Mouse (Mus musculus) forebrain, embryonic 11.5 days (tissue): ENCODE results near the gene Frmd4a. TPM values are rescaled to one million over a fixed set of nuclear protein-coding genes. Genes with fewer than 3 reads are reported as not detected.

Experiments
- ATAC-seq: fragments of 200-750 bp; cut with Nextera tagmentation; replicated peaks from 2 replicates; pipeline ENCODE4 v1.8.0; 2017; ENCODE audit warnings: moderate TSS enrichment; ENCODE audit not compliant: low FRiP score
- DNase-seq: peaks from one replicate; pipeline ENCODE4 v3.0.0-alpha.2; 2017; ENCODE audit warnings: low spot score
- H3K27ac ChIP-seq: fragments of 300-500 bp; sonication (generic); 2 replicates; pipeline ENCODE4 v1.5.1; 2014; ENCODE audit warnings: low read depth, low read length
- H3K27me3 ChIP-seq: fragments of 300-500 bp; sonication (generic); 2 replicates; pipeline ENCODE4 v1.6.1; 2014; ENCODE audit warnings: mild to moderate bottlenecking, low read length, mixed read lengths; ENCODE audit not compliant: control insufficient read depth, insufficient read depth
- H3K36me3 ChIP-seq: fragments of 300-500 bp; sonication (generic); 2 replicates; pipeline ENCODE4 v1.6.1; 2014; ENCODE audit warnings: mild to moderate bottlenecking, low read length, moderate library complexity, mixed read lengths; ENCODE audit not compliant: control insufficient read depth, insufficient read depth
- H3K4me1 ChIP-seq: fragments of 300-500 bp; sonication (generic); replicated peaks from 2 replicates; pipeline ENCODE4 v1.6.1; 2014; ENCODE audit warnings: low read length, mixed read lengths; ENCODE audit not compliant: control insufficient read depth, insufficient read depth
- H3K4me2 ChIP-seq: fragments of 300-500 bp; sonication (generic); 2 replicates; pipeline ENCODE4 v1.6.1; 2014; ENCODE audit warnings: low read depth, mild to moderate bottlenecking, low read length, moderate library complexity, mixed read lengths; ENCODE audit not compliant: severe bottlenecking
- H3K4me3 ChIP-seq: fragments of 300-500 bp; sonication (generic); 2 replicates; pipeline ENCODE4 v1.5.1; 2014; ENCODE audit warnings: low read depth, low read length
- H3K9ac ChIP-seq: fragments of 300-500 bp; sonication (generic); 2 replicates; pipeline ENCODE4 v1.6.1; 2014; ENCODE audit warnings: low read length
- H3K9me3 ChIP-seq: fragments of 300-500 bp; sonication (generic); 2 replicates; pipeline ENCODE4 v1.6.1; 2016; ENCODE audit warnings: low read length, mixed read lengths; ENCODE audit not compliant: control insufficient read depth
- WGBS: fragments of 180-500 bp; shearing (Covaris S2); extraction: QIAGEN DNeasy Blood & Tissue Kit; methylation state at CpG from one replicate; pipeline ENCODE4 v1.1.7; 2014; 5-methylcytosine and 5-hydroxymethylcytosine counted together
- polyA plus RNA-seq: library from polyadenylated mRNA; unstranded; fragments of >200 nt; fragmentation: Nextera tagmentation; extraction: Ambion mirVana; gene quantifications from 2 replicates; pipeline ENCODE4 v1.2.1, GENCODE M21; 2014

Frmd4a gene
- polyA plus RNA-seq, 1 experiment from 2014 or later, result 50.3 TPM

DNA sequence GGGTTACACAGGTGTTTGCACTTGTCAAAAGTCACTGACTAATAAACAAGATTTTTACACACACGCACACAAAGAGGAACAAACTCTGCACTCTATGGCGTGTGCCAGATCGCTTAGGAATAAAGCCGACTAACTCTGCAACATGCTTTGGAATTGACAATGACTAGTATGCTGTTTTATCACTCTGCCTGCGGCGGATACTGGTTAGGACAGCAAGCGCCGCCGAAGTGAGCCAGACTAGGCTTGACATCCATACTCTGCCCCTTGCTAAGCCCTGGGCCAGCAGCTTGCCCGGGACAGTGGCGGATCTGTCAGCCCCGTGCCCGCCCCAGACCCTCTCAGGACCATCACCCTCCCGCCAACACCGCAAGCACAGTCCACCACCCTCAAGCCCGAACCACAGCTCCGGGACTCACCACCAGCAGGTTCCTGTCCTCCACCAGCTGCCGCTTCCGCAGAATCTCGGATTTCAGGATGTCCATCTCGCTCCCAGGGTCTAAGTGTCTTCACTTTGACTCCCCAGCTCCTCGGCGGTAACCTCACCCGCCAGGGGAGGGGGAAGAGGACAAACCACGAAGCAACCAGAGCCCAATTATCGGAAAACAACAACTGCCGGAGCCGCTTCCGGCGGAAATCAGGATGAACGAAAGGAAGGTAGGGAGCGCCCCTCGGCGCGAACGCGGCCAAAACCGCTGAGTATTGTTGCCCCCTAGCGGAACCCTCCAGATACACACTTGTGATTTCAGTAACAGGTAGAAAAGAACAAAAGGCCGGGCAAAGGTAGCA, 634.2 kb downstream of the Frmd4a start, which contains the start of gene Prpf18:
TSS of gene Prpf18 (minus strand) at position 614 of the 786 bp plus-strand sequence.
- 2% methylated on average over 40 of the region's 40 CpGs for WGBS
- Histone ChIP-seq H3K4me3 (peak within 1 kb of the TSS; percentile 73), H3K27me3 (no peaks in the 10 kb centered on the region), H3K9me3 (no peaks in the 10 kb centered on the region), H3K27ac (no peak within 1 kb of the TSS), H3K4me1 (peaks cover 3% of the 10 kb centered on the region; the same call in 1 of the 2 replicates), H3K9ac (peak within 1 kb of the TSS; percentile 69), H3K4me2 (peak within 1 kb of the TSS; percentile 73), H3K36me3 (no peaks in the 10 kb centered on the region)
- DNase-seq (peak; percentile 91), ATAC-seq (peak; percentile 82)

DNA sequence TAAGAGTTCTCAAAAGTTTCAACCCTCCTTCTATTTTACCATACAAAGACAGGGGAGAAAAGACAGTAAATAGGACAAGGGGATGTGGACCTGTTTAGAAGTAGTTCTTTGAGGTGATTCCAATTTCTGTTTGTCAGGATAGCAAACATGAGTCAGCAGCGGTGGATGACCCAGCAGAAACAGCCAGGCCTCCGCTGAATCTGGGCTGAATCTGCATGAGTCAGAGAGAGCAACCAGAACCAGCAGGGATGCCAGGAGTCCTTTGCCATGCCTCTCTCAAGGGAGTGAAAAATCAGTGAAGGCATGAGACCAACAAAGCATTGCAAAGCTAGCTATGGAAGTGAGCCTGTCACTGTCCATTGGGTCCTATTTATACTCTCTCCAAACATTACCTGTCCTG, 643.2 kb downstream of the Frmd4a start:
- no peak overlapping the region for H3K4me2 ChIP-seq
- H3K27ac ChIP-seq, result no peak overlapping the region
- no peaks in the 10 kb centered on the region for H3K9me3 ChIP-seq
- H3K27me3 ChIP-seq, result no peaks in the 10 kb centered on the region
- ATAC-seq (no peak), DNase-seq (no peak)
- H3K4me3 ChIP-seq, result no peak overlapping the region
- H3K4me1 ChIP-seq, result no peaks in the 10 kb centered on the region
- 88% methylated on average over 2 of the region's 2 CpGs for WGBS
- H3K9ac ChIP-seq, result no peak overlapping the region
- no peaks in the 10 kb centered on the region for H3K36me3 ChIP-seq
